10 mouse cellular contexts compared by ENCODE assay signal in the genomic region with DNA sequence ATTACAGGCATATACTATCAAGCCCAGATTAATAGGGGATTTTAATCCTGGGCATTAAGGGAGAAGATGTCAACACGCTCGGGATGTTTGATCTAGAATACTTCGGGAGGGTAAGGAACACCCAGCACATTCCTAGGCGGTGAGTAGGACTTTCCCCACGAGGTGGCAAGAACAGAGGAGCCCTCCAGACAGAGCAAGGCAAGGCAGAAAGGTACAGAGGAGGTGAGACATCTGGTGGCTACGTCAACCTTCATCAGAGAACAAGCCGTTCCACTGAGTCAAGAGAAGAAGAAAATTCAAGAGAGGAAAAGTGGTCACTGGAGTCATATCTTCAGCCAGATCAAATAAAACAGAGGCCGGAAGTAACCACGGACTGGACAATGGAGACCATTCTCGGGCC. TPM values are rescaled to one million over a fixed set of nuclear protein-coding genes. Genes with fewer than 3 reads are reported as not detected.
A peak's percentile ranks its signal among the peaks of the same experiment; 100 is the strongest.
DNase-seq lines count a peak whose midpoint lies in the region; ATAC-seq lines count a peak whose summit lies in the region.
"Had no signal": no experiment of that assay in that cellular context is flagged by ENCODE, and none has a peak within 500 bp of the region (broad histone marks: within the 10 kb centered on the region; RNA-seq: fewer than 3 reads in every experiment).

No protein-coding gene starts in this region.

- no peak for DNase-seq in heart, postnatal 36 days
- DNase-seq in urinary bladder, postnatal 25 days (ENCODE audit: low spot score), result peak; percentile 28
- DNase-seq in urinary bladder, adult 18-20 months (ENCODE audit: low spot score in 2 of 2), result no peak
- no peak for DNase-seq in thymus, postnatal 25 days
- DNase-seq in gastrocnemius, adult 18-20 months (ENCODE audit: low spot score), result no peak
- DNase-seq in cerebellum, postnatal 25 days, result no peak

- no peaks in the 10 kb centered on the region for H3K27me3 ChIP-seq in heart, embryonic 16.5 days (ENCODE audit: control insufficient read depth, insufficient read depth, low read length)
- H3K27me3 ChIP-seq in lung, embryonic 15.5 days, result no peaks in the 10 kb centered on the region

- intact Hi-C loops in heart, postnatal 36 days (cut with DNase I), result loop anchor here (2.0 kb wide), 1 partner anchor 26 kb away; a partner anchor contains a TSS

- H3K4me1 ChIP-seq in heart, embryonic 16.5 days (ENCODE audit: control insufficient read depth, insufficient read depth, low read length), result peaks cover 19% of the 10 kb centered on the region
- peaks cover 39% of the 10 kb centered on the region for H3K4me1 ChIP-seq in lung, embryonic 15.5 days

- peak overlapping the region; percentile 37 for H3K27ac ChIP-seq in heart, embryonic 16.5 days (ENCODE audit: low read length)
- H3K27ac ChIP-seq in lung, embryonic 15.5 days, result peak overlapping the region; percentile 4; the same call in 1 of the 2 replicates

- H3K9me3 ChIP-seq in heart, embryonic 16.5 days (replicated peaks; ENCODE audit: control insufficient read depth, low read length), result no peaks in the 10 kb centered on the region
- no peaks in the 10 kb centered on the region for H3K9me3 ChIP-seq in lung, embryonic 15.5 days

- 35% methylated on average over 10 of the region's 10 CpGs for WGBS in heart, embryonic 16.5 days
- 28% methylated on average over 10 of the region's 10 CpGs for WGBS in lung, embryonic 15.5 days

- peak overlapping the region; percentile 87 for H3K4me2 ChIP-seq in heart, embryonic 16.5 days (ENCODE audit: low read depth, low read length)
- peak overlapping the region; percentile 76 for H3K4me2 ChIP-seq in lung, embryonic 15.5 days

- no peaks in the 10 kb centered on the region for H3K36me3 ChIP-seq in heart, embryonic 16.5 days (ENCODE audit: control insufficient read depth, insufficient read depth)
- no peaks in the 10 kb centered on the region for H3K36me3 ChIP-seq in lung, embryonic 15.5 days

- H3K9ac ChIP-seq in heart, embryonic 16.5 days (ENCODE audit: low read length), result no peak overlapping the region
- no peak overlapping the region for H3K9ac ChIP-seq in lung, embryonic 15.5 days

- H3K4me3 ChIP-seq in heart, embryonic 16.5 days (ENCODE audit: low read length), result peak overlapping the region; percentile 52
- H3K4me3 ChIP-seq in lung, embryonic 15.5 days, result 0 out of 2 replicates have a peak overlapping the region, but pooled peaks have one; percentile 31

- ATAC-seq in heart, embryonic 16.5 days (replicated peaks; ENCODE audit: extremely low read depth, insufficient read depth, low FRiP score), result no peak
- no peak; the same call in 1 of the 2 replicates for ATAC-seq in lung, embryonic 15.5 days (ENCODE audit: borderline replicate concordance, extremely low read depth, low FRiP score, low TSS enrichment)

RNA-seq across cellular contexts. Expression of a gene that starts 26.1 kb away (rescaled TPM):
- polyA plus RNA-seq in heart, embryonic 16.5 days (2015; fragmentation: Nextera tagmentation; extraction: Ambion mirVana), result 540 and 580 TPM in 2 replicates
- 100 to 1,000 TPM; 133 to 154 TPM for total RNA-seq in heart, postnatal 36 days (2021)
- 942 and 944 TPM in 2 replicates for polyA plus RNA-seq in lung, embryonic 15.5 days (2015; fragmentation: Nextera tagmentation; extraction: Ambion mirVana)
- 100 to 1,000 TPM; 180 to 209 TPM for total RNA-seq in gastrocnemius, adult 18-20 months (2021)

RNA-seq across cellular contexts. Expression of a gene that starts 45.3 kb away (rescaled TPM):
- not detected in 2 replicates for polyA plus RNA-seq in heart, embryonic 16.5 days (2015; fragmentation: Nextera tagmentation; extraction: Ambion mirVana)
- total RNA-seq in heart, postnatal 36 days (2021), result not detected
- not detected in 2 replicates for polyA plus RNA-seq in lung, embryonic 15.5 days (2015; fragmentation: Nextera tagmentation; extraction: Ambion mirVana)
- total RNA-seq in gastrocnemius, adult 18-20 months (2021), result not detected
- total RNA-seq: MEL had no signal
- polyA plus RNA-seq: neural tube, embryonic 14.5 days had no signal
